Mouse (Mus musculus) kidney, adult 2 months (tissue): Measurements from ENCODE around the gene 4933415F23Rik.

ENCODE experiments used
- CTCF ChIP-seq: fragments of 200-500 bp; conservative IDR thresholded peaks from 2 replicates; pipeline ENCODE4 v1.5.1; 2011; ENCODE audit warnings: low read depth, mild to moderate bottlenecking, control low read depth, low read length, moderate library complexity, mixed read lengths; ENCODE audit not compliant: insufficient read depth, insufficient read length
- POLR2A ChIP-seq: fragments of 200-500 bp; IDR thresholded peaks from one replicate; pipeline ENCODE4 v1.6.1; 2011; ENCODE audit warnings: low read depth, low read length, control low read depth

GRCm38 (mm10) chr1:23146198-23146873 lies 44.3 kb upstream of the 4933415F23Rik start:
- TF ChIP-seq CTCF (no peak), POLR2A (no peak)
